Mouse (Mus musculus) stomach, embryonic 15.5 days (tissue): Measurements from ENCODE around the gene Myo10. TPM values are rescaled to one million over a fixed set of nuclear protein-coding genes. Genes with fewer than 3 reads are reported as not detected.

Experiments
- ATAC-seq: fragments of 200-750 bp; cut with Nextera tagmentation; 2 replicates; pipeline ENCODE4 v1.8.0; 2017; ENCODE audit warnings: low read depth, moderate number of reproducible peaks, moderate TSS enrichment; ENCODE audit not compliant: insufficient read depth, low FRiP score
- H3K27ac ChIP-seq: fragments of 300-500 bp; sonication (generic); 2 replicates; pipeline ENCODE4 v1.5.1; 2015; ENCODE audit warnings: mild to moderate bottlenecking, inconsistent platforms
- H3K27me3 ChIP-seq: fragments of 300-500 bp; sonication (generic); replicated peaks from 2 replicates; pipeline ENCODE4 v1.6.1; 2015; ENCODE audit warnings: inconsistent platforms
- H3K36me3 ChIP-seq: fragments of 300-500 bp; sonication (generic); 2 replicates; pipeline ENCODE4 v1.6.1; 2015; ENCODE audit warnings: inconsistent platforms
- H3K4me1 ChIP-seq: fragments of 300-500 bp; sonication (generic); 2 replicates; pipeline ENCODE4 v1.6.1; 2015; ENCODE audit warnings: inconsistent platforms
- H3K4me2 ChIP-seq: fragments of 300-500 bp; sonication (generic); 2 replicates; pipeline ENCODE4 v1.6.1; 2015; ENCODE audit warnings: mild to moderate bottlenecking, inconsistent platforms
- H3K4me3 ChIP-seq: fragments of 300-500 bp; sonication (generic); replicated peaks from 2 replicates; pipeline ENCODE4 v1.5.1; 2015; ENCODE audit warnings: inconsistent platforms
- H3K9ac ChIP-seq: fragments of 300-500 bp; sonication (generic); 2 replicates; pipeline ENCODE4 v1.6.1; 2015; ENCODE audit warnings: inconsistent platforms
- H3K9me3 ChIP-seq: fragments of 300-500 bp; sonication (generic); 2 replicates; pipeline ENCODE4 v1.6.1; 2016; ENCODE audit warnings: inconsistent platforms
- WGBS: fragments of 180-500 bp; shearing (Covaris S2); methylation state at CpG from one replicate; pipeline ENCODE4 v1.1.7; 2015; 5-methylcytosine and 5-hydroxymethylcytosine counted together
- polyA plus RNA-seq: library from polyadenylated mRNA; unstranded; fragments of >200 nt; fragmentation: Nextera tagmentation; extraction: Ambion mirVana; gene quantifications from 2 replicates; pipeline ENCODE4 v1.2.1, GENCODE M21; 2015

Gene Myo10
- polyA plus RNA-seq, 1 experiment from 2014 or later: 32.4 TPM

GRCm38 (mm10) chr15:25758500-25759086 lies 136.3 kb downstream of the Myo10 start:
- Histone ChIP-seq H3K4me2 (peak overlapping the region; percentile 40), H3K4me1 (peaks cover 19% of the 10 kb centered on the region), H3K4me3 (peak overlapping the region; percentile 27), H3K36me3 (no peaks in the 10 kb centered on the region), H3K27ac (peak overlapping the region; percentile 93), H3K27me3 (no peaks in the 10 kb centered on the region), H3K9ac (no peak overlapping the region), H3K9me3 (no peaks in the 10 kb centered on the region)
- WGBS: 59% methylated on average over 15 of the region's 15 CpGs
- ATAC-seq: peak; percentile 93

DNA sequence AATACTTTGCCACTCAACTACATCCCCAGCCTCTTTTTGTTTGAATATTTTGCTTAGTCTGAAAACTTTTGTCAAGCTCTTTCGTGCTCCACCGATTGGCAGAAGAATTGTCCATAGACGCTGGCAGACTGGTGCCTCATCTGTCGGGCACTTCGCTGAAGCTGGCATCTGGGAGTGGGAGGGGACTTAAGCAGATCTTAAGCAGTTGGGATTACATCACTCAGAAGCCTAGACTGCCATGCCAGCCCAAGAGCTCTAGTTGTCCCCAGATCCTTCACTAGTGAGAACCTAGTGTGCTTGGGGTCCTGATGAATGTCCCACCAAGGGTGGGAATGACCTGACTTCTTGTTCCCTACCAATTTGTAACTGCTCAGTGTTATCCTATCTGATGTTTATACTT lies 138.0 kb downstream of the Myo10 start:
- Histone ChIP-seq H3K9me3 (no peaks in the 10 kb centered on the region), H3K27ac (no peak overlapping the region)

GRCm38 (mm10) chr15:25761049-25761448 lies 138.7 kb downstream of the Myo10 start:
- no peak for ATAC-seq
- no peaks in the 10 kb centered on the region for H3K9me3 ChIP-seq
- WGBS: 85% methylated on average over 2 of the region's 2 CpGs
- H3K27ac ChIP-seq: no peak overlapping the region
- H3K36me3 ChIP-seq: no peaks in the 10 kb centered on the region
- H3K27me3 ChIP-seq: no peaks in the 10 kb centered on the region
- no peak overlapping the region for H3K9ac ChIP-seq
- H3K4me2 ChIP-seq: no peak overlapping the region
- H3K4me1 ChIP-seq: peaks cover 28% of the 10 kb centered on the region
- H3K4me3 ChIP-seq: no peak overlapping the region

More for the DNA sequence above, 138.0 kb downstream of the Myo10 start:
- Histone ChIP-seq H3K27me3 (no peaks in the 10 kb centered on the region), H3K4me1 (peaks cover 22% of the 10 kb centered on the region), H3K4me2 (peak overlapping the region; percentile 40; the same call in 1 of the 2 replicates), H3K4me3 (no peak overlapping the region), H3K9ac (no peak overlapping the region), H3K36me3 (no peaks in the 10 kb centered on the region)
- ATAC-seq: no peak
- 74% methylated on average over 5 of the region's 5 CpGs for WGBS

DNA sequence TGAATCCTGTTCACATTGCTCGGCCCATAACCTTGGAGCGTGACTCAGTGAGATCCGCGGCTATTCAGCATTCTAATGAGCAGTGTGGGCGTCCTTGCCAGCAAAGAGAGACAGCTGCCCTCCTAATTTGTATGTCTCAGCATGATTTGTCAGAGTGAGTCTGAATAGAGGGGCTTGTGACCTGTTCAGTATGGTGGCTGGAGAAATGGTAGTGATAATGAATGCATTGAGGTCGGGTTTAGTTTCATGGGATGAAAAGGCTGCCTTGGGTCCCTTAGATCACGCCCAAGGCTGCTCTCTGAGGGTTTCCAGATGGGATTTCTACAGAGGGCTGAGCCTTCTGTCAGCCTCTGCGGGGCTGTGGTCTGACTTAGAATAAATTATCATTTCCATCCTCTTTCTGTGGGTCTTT lies 139.5 kb downstream of the Myo10 start:
- H3K9ac ChIP-seq: no peak overlapping the region
- no peaks in the 10 kb centered on the region for H3K9me3 ChIP-seq
- no peak for ATAC-seq
- WGBS: 35% methylated on average over 8 of the region's 8 CpGs
- H3K4me1 ChIP-seq: peaks cover 30% of the 10 kb centered on the region
- H3K4me3 ChIP-seq: no peak overlapping the region
- no peaks in the 10 kb centered on the region for H3K27me3 ChIP-seq
- H3K27ac ChIP-seq: peak overlapping the region; percentile 21; the same call in 1 of the 2 replicates
- no peaks in the 10 kb centered on the region for H3K36me3 ChIP-seq
- H3K4me2 ChIP-seq: no peak overlapping the region

DNA sequence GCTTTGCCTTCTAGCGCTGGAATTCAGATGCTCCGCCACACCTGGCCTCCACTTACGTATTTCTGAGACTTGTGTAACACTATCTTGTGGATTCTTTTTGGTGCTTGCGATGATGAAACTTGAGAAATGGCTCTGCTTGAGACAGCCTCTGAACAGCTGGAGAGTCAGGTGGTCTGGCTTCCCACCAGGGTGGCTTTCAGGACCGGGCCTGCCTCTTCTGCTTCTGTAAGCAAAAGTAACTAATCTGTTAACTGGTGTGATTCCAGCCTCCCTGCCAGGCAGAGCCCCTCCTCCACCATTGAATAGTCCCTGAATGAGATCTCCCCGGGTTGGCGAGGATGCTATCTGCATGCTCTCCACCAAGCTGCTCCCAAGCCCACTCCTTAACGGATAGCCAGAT lies 140.0 kb downstream of the Myo10 start:
- WGBS: 32% methylated on average over 8 of the region's 8 CpGs
- Histone ChIP-seq H3K27me3 (no peaks in the 10 kb centered on the region), H3K36me3 (no peaks in the 10 kb centered on the region), H3K4me3 (no peak overlapping the region), H3K9me3 (no peaks in the 10 kb centered on the region), H3K4me1 (peaks cover 35% of the 10 kb centered on the region), H3K4me2 (no peak overlapping the region), H3K27ac (peak overlapping the region; percentile 21; the same call in 1 of the 2 replicates), H3K9ac (no peak overlapping the region)
- no peak for ATAC-seq

GRCm38 (mm10) chr15:25763106-25763505 lies 140.8 kb downstream of the Myo10 start:
- no peak for ATAC-seq

GRCm38 (mm10) chr15:25764653-25765352 lies 142.5 kb downstream of the Myo10 start:
- no peak overlapping the region for H3K4me3 ChIP-seq
- H3K9me3 ChIP-seq: no peaks in the 10 kb centered on the region
- no peaks in the 10 kb centered on the region for H3K36me3 ChIP-seq
- ATAC-seq: 0 out of 2 replicates have a peak, but pooled peaks have one; percentile 17
- no peaks in the 10 kb centered on the region for H3K27me3 ChIP-seq
- 85% methylated on average over 13 of the region's 13 CpGs for WGBS
- H3K9ac ChIP-seq: no peak overlapping the region
- 0 out of 2 replicates have a peak overlapping the region, but pooled peaks have one; percentile 33 for H3K27ac ChIP-seq
- peaks cover 29% of the 10 kb centered on the region for H3K4me1 ChIP-seq
- H3K4me2 ChIP-seq: no peak overlapping the region

More at GRCm38 (mm10) chr15:25763106-25763505, 140.8 kb downstream of the Myo10 start:
- Histone ChIP-seq H3K36me3 (no peaks in the 10 kb centered on the region), H3K9me3 (no peaks in the 10 kb centered on the region), H3K4me3 (no peak overlapping the region), H3K27ac (no peak overlapping the region), H3K4me2 (no peak overlapping the region), H3K4me1 (peaks cover 32% of the 10 kb centered on the region), H3K9ac (no peak overlapping the region), H3K27me3 (no peaks in the 10 kb centered on the region)
- 84% methylated on average over 7 of the region's 7 CpGs for WGBS

DNA sequence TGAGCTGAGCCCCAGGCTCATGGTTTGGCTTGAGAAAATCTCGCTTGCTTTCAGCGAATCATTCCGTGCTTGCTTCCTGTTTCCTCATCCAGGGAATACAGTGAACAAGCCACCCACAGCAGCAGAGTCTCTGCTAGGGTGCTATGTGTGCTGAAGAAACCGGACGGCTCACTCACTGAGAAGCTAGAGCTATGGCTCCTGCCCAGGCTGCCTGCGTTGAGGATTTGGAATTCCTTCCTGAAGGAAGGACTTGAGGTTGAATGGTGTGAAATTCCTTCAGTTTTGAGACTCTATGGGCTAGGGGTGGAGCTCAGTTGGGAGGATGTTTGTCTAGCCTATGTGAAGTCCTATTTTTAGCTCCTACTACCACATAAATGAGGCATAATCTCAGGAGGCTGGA lies 145.5 kb downstream of the Myo10 start:
- peak overlapping the region; percentile 37 for H3K27ac ChIP-seq
- H3K4me3 ChIP-seq: no peak overlapping the region
- WGBS: 42% methylated on average over 6 of the region's 6 CpGs
- H3K4me1 ChIP-seq: peaks cover 19% of the 10 kb centered on the region; the same call in 1 of the 2 replicates
- no peaks in the 10 kb centered on the region for H3K27me3 ChIP-seq
- no peaks in the 10 kb centered on the region for H3K36me3 ChIP-seq
- H3K9ac ChIP-seq: no peak overlapping the region
- no peaks in the 10 kb centered on the region for H3K9me3 ChIP-seq
- no peak for ATAC-seq
- no peak overlapping the region for H3K4me2 ChIP-seq

DNA sequence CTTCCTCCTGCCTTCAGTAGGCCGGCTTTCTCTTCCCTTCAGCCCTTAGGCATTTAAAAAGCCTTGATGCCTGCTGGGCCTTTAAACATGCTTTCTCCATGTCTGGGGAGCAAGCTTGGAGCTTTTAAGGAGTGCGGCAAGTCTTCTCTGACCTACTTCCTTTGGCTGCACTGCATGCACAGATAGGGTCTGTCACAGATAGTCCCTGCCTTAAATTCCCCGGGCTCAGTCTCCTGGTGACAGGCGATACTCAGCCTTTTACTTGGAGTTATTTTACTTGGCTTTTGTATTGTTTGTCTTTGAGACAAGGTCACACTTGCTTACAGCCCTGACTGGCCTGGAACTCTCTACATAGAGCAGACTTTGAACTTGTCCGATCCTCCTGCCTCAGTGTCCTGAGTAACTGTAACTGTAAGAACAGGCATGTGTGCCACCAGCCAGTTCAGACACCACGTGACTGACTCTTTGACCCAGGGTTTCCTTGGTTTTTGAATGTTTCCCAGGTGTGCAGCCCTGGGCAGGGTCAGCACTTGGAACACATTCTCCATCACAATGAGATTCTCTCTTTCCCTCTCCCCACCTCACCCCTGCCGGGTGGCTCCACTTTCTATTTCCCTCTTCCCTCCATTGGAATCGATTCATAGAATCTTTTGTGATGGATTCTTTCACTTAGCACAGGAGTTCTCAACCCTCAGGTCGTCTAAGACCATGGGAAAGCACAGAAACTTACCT lies 147.4 kb downstream of the Myo10 start:
- ATAC-seq: no peak
- Histone ChIP-seq H3K9ac (no peak overlapping the region), H3K4me2 (no peak overlapping the region), H3K36me3 (no peaks in the 10 kb centered on the region), H3K27me3 (no peaks in the 10 kb centered on the region), H3K27ac (no peak overlapping the region), H3K4me1 (peaks cover 33% of the 10 kb centered on the region; the same call in 1 of the 2 replicates), H3K9me3 (no peaks in the 10 kb centered on the region), H3K4me3 (no peak overlapping the region)
- WGBS: 72% methylated on average over 9 of the region's 9 CpGs

GRCm38 (mm10) chr15:25771782-25772181 lies 149.5 kb downstream of the Myo10 start:
- Histone ChIP-seq H3K4me1 (0 out of 2 replicates have a peak, but pooled peaks cover 22% of the 10 kb centered on the region), H3K27ac (no peak overlapping the region), H3K27me3 (no peaks in the 10 kb centered on the region), H3K9ac (no peak overlapping the region), H3K36me3 (0 out of 2 replicates have a peak, but pooled peaks cover under 1% of the 10 kb centered on the region), H3K4me2 (no peak overlapping the region), H3K9me3 (no peaks in the 10 kb centered on the region), H3K4me3 (no peak overlapping the region)
- 87% methylated on average over 10 of the region's 10 CpGs for WGBS
- no peak for ATAC-seq

DNA sequence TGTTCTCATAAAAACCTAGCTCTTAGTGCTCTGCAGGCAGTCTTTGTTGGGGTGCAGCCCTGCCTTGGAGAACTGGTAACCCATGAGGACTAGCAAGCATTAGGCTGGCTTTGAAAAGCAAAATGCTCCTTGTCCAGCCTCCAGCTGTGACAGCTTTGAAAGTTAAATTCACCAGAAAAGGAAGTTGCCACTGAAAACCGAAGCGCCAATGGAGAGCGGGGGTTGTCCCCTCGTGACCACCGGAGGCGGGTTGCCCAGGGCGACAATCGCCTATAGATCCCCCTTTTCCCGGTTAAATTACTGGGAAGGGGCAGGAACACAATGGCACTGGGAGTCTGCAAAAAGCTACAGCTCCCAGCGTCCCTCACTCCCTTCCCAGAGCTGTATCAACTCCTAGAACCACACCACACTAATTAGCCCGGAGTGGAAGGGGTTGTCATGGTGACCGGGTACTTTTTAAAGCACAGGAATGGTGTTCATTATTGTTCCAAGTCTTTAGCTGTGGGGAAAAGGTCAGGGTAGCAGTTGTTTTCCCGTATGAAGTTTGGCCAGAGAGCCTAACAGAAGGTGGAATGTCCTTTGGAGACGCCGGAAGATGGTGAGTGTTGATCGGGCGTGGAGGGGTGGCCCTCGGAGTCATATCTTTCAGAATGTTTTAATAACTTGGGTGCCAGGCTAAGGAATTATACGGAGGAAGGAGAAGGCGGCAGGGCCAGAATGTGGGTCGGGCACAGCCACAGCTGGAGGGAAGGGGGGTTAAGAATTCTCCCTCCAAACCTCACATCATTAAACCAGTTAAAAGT lies 151.6 kb downstream of the Myo10 start:
- Histone ChIP-seq H3K9ac (no peak overlapping the region), H3K4me3 (peak overlapping the region; percentile 40), H3K9me3 (no peaks in the 10 kb centered on the region), H3K36me3 (peaks cover 8% of the 10 kb centered on the region; the same call in 1 of the 2 replicates), H3K4me1 (0 out of 2 replicates have a peak, but pooled peaks cover 15% of the 10 kb centered on the region), H3K27me3 (no peaks in the 10 kb centered on the region), H3K4me2 (peak overlapping the region; percentile 51), H3K27ac (peak overlapping the region; percentile 84)
- 7% methylated on average over 21 of the region's 21 CpGs for WGBS
- peak; percentile 32; the same call in 1 of the 2 replicates for ATAC-seq
